Mouse (Mus musculus) lung, adult 2 months (tissue): ENCODE measurements around the gene Ttn.

Experiments
- CTCF ChIP-seq: fragments of 200-500 bp; IDR thresholded peaks from 2 replicates; pipeline ENCODE4 v1.5.1; 2011; ENCODE audit warnings: mild to moderate bottlenecking, low read length, control low read depth; ENCODE audit not compliant: insufficient read depth
- POLR2A ChIP-seq: fragments of 200-500 bp; IDR thresholded peaks from 2 replicates; pipeline ENCODE4 v1.6.1; 2011; ENCODE audit warnings: low read depth, mild to moderate bottlenecking, control low read depth, low read length, borderline replicate concordance; ENCODE audit errors: extremely low read depth

GRCm38 (mm10) chr2:76970204-76970603 is 12.1 kb downstream of the Ttn start:
- no peak for TF ChIP-seq CTCF
- TF ChIP-seq POLR2A, result no peak
